Mouse (Mus musculus): ENCODE results near the gene Shq1. TPM values are rescaled to one million over a fixed set of nuclear protein-coding genes. Genes with fewer than 3 reads are reported as not detected.
A peak's percentile ranks its signal among the peaks of the same experiment; 100 is the strongest.

Gene Shq1
- polyA plus RNA-seq, 1 experiment from 2014 or later = 10.0 TPM

GRCm38 (mm10) chr6:100563552-100564341 lies 107.2 kb downstream of the Shq1 start:
- Histone ChIP-seq H3K4me3 (peak overlapping the region; percentile 54), H3K27ac (replicated peaks) (no peak overlapping the region), H3K36me3 (no peaks in the 10 kb centered on the region), H3K4me1 (peaks cover 23% of the 10 kb centered on the region), H3K27me3 (replicated peaks) (peaks cover 90% of the 10 kb centered on the region), H3K9ac (peak overlapping the region; percentile 75), H3K9me3 (no peaks in the 10 kb centered on the region), H3K4me2 (peak overlapping the region; percentile 90)
- ATAC-seq (ENCODE audit: extremely low read depth, insufficient number of reproducible peaks, low FRiP score, low TSS enrichment) = peak; percentile 9; the same call in 1 of the 2 replicates
- 5% methylated on average over 38 of the region's 38 CpGs for WGBS

- H3K27ac ChIP-seq (replicated peaks) = no peak overlapping the region
- H3K9ac ChIP-seq = peak overlapping the region; percentile 75
- H3K4me3 ChIP-seq = peak overlapping the region; percentile 54
- H3K4me2 ChIP-seq = peak overlapping the region; percentile 90
- ATAC-seq (ENCODE audit: extremely low read depth, insufficient number of reproducible peaks, low FRiP score, low TSS enrichment) = peak; percentile 55; the same call in 1 of the 2 replicates
- peaks cover 21% of the 10 kb centered on the region for H3K4me1 ChIP-seq
- peaks cover 93% of the 10 kb centered on the region for H3K27me3 ChIP-seq (replicated peaks)
- no peaks in the 10 kb centered on the region for H3K36me3 ChIP-seq
- under 1% methylated on average over 51 of the region's 51 CpGs for WGBS
- H3K9me3 ChIP-seq = no peaks in the 10 kb centered on the region
Measured at GRCm38 (mm10) chr6:100562719-100563551, 108.0 kb downstream of the Shq1 start.

DNA sequence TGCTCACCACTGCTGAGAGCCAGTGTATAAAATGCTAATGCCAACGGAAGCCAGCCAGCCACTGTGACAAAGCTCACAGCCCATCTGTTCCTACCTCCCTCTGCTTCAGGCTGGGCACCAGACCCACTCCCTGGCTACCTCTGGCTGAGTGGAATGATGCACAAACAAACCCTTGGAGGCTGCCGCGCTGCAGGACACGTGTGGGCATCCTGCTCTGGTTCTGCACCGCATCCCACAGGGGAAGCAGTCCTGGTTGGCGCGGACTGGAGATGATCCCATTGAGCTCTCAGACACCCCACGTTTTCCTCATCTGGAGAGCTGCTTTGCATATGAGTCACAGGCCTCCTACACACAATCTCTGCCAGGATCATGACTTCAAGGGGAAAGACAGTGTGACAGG lies 112.9 kb downstream of the Shq1 start:
- Histone ChIP-seq H3K9ac (no peak overlapping the region), H3K4me1 (peaks cover 7% of the 10 kb centered on the region), H3K27me3 (replicated peaks) (peaks cover 69% of the 10 kb centered on the region), H3K4me2 (no peak overlapping the region), H3K27ac (replicated peaks) (no peak overlapping the region), H3K9me3 (no peaks in the 10 kb centered on the region), H3K4me3 (no peak overlapping the region), H3K36me3 (no peaks in the 10 kb centered on the region)
- no peak for ATAC-seq (ENCODE audit: extremely low read depth, insufficient number of reproducible peaks, low FRiP score, low TSS enrichment)
- 58% methylated on average over 8 of the region's 8 CpGs for WGBS

GRCm38 (mm10) chr6:100542154-100542997 lies 128.6 kb downstream of the Shq1 start:
- Histone ChIP-seq H3K36me3 (no peaks in the 10 kb centered on the region), H3K4me3 (no peak overlapping the region), H3K4me1 (peaks cover 13% of the 10 kb centered on the region), H3K4me2 (no peak overlapping the region), H3K27me3 (replicated peaks) (peaks cover 13% of the 10 kb centered on the region), H3K9ac (no peak overlapping the region), H3K27ac (replicated peaks) (no peak overlapping the region), H3K9me3 (no peaks in the 10 kb centered on the region)
- no peak for ATAC-seq (ENCODE audit: extremely low read depth, insufficient number of reproducible peaks, low FRiP score, low TSS enrichment)
- 79% methylated on average over 15 of the region's 15 CpGs for WGBS

DNA sequence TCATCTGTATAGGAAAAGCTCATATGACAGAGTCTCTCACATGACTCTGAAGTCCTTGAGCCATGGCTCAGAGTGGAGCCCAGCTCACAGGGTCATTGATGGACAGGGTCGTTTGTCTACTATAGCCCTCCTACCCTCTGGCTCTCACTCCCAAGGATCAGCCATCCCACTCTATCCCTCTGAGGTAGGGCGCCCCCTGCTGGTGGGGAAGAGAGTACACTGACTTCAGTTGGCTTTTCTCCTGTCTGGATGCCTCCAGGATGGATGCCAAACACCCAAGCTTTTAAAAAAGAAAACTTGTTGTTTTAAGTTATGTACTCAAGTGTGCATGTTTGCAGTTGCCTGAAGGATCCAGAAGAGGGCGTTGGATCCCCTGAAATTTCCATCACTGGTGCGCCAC lies 131.3 kb downstream of the Shq1 start:
- Histone ChIP-seq H3K4me2 (no peak overlapping the region), H3K36me3 (no peaks in the 10 kb centered on the region), H3K27me3 (replicated peaks) (peaks cover 12% of the 10 kb centered on the region), H3K4me3 (no peak overlapping the region), H3K27ac (replicated peaks) (no peak overlapping the region), H3K9me3 (no peaks in the 10 kb centered on the region), H3K4me1 (peaks cover 19% of the 10 kb centered on the region), H3K9ac (no peak overlapping the region)
- WGBS = 36% methylated on average over 4 of the region's 4 CpGs
- ATAC-seq (ENCODE audit: extremely low read depth, insufficient number of reproducible peaks, low FRiP score, low TSS enrichment) = no peak

DNA sequence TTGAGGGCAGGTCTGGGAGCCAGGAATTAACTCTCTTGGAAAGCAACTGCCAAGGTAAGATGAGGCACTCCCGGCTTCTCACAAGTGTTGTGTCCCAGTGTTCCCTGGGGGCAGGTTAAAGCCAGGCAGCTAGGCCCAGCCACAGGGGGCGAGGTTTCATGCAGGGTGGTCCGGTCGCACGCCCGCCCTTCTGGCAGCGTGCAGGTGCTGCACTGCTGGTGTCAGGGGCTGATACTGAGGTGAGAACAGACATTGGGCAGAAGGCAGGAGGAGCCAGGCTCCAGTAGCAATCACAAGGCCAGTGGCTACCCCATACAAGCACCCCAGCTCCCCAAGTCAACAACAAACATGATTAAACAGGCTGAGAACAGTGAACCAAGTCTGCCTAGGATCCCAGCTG lies 132.4 kb downstream of the Shq1 start:
- Histone ChIP-seq H3K27ac (replicated peaks) (no peak overlapping the region), H3K4me3 (no peak overlapping the region), H3K27me3 (replicated peaks) (peaks cover 7% of the 10 kb centered on the region; the same call in 1 of the 2 replicates), H3K9ac (no peak overlapping the region), H3K4me1 (peaks cover 26% of the 10 kb centered on the region), H3K36me3 (no peaks in the 10 kb centered on the region), H3K9me3 (no peaks in the 10 kb centered on the region), H3K4me2 (no peak overlapping the region)
- no peak for ATAC-seq (ENCODE audit: extremely low read depth, insufficient number of reproducible peaks, low FRiP score, low TSS enrichment)
- 38% methylated on average over 7 of the region's 7 CpGs for WGBS

GRCm38 (mm10) chr6:100537987-100538386 lies 133.0 kb downstream of the Shq1 start:
- Histone ChIP-seq H3K27me3 (replicated peaks) (peaks cover 7% of the 10 kb centered on the region; the same call in 1 of the 2 replicates), H3K4me2 (no peak overlapping the region), H3K4me3 (no peak overlapping the region), H3K27ac (replicated peaks) (no peak overlapping the region), H3K9ac (no peak overlapping the region), H3K9me3 (no peaks in the 10 kb centered on the region), H3K4me1 (peaks cover 26% of the 10 kb centered on the region), H3K36me3 (no peaks in the 10 kb centered on the region)
- WGBS = 86% methylated on average over 6 of the region's 6 CpGs
- ATAC-seq (ENCODE audit: extremely low read depth, insufficient number of reproducible peaks, low FRiP score, low TSS enrichment) = no peak

DNA sequence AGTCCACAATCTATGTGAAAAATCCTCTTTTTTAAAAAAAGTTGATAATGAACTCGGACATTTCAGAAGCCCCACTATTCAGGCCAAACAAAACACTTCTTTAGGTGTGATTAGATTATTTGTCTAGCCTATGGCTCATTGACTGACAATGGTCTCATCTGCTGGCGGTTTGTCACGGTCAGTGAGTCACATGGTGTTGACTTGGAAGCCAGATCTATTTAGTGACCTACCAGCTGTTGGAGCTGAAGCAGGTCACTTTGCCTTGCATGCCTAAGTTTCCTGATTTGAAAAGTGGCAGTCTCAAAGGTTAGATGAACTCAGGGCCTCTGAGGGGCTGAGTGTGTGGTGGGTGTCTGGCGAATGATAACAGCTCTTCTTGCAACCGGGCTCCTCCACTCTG lies 133.9 kb downstream of the Shq1 start:
- Histone ChIP-seq H3K9me3 (no peaks in the 10 kb centered on the region), H3K9ac (no peak overlapping the region), H3K27ac (replicated peaks) (no peak overlapping the region), H3K4me1 (peaks cover 26% of the 10 kb centered on the region), H3K4me3 (no peak overlapping the region), H3K27me3 (replicated peaks) (peaks cover 11% of the 10 kb centered on the region), H3K4me2 (no peak overlapping the region), H3K36me3 (no peaks in the 10 kb centered on the region)
- WGBS = 49% methylated on average over 5 of the region's 5 CpGs
- ATAC-seq (ENCODE audit: extremely low read depth, insufficient number of reproducible peaks, low FRiP score, low TSS enrichment) = no peak

GRCm38 (mm10) chr6:100533364-100533763 lies 137.6 kb downstream of the Shq1 start:
- no peak overlapping the region for H3K27ac ChIP-seq (replicated peaks)
- H3K4me2 ChIP-seq = no peak overlapping the region
- H3K27me3 ChIP-seq (replicated peaks) = peaks cover 12% of the 10 kb centered on the region
- H3K9ac ChIP-seq = no peak overlapping the region
- 40% methylated on average over 7 of the region's 7 CpGs for WGBS
- no peaks in the 10 kb centered on the region for H3K36me3 ChIP-seq
- no peaks in the 10 kb centered on the region for H3K9me3 ChIP-seq
- no peak for ATAC-seq (ENCODE audit: extremely low read depth, insufficient number of reproducible peaks, low FRiP score, low TSS enrichment)
- H3K4me1 ChIP-seq = peaks cover 27% of the 10 kb centered on the region
- H3K4me3 ChIP-seq = no peak overlapping the region

DNA sequence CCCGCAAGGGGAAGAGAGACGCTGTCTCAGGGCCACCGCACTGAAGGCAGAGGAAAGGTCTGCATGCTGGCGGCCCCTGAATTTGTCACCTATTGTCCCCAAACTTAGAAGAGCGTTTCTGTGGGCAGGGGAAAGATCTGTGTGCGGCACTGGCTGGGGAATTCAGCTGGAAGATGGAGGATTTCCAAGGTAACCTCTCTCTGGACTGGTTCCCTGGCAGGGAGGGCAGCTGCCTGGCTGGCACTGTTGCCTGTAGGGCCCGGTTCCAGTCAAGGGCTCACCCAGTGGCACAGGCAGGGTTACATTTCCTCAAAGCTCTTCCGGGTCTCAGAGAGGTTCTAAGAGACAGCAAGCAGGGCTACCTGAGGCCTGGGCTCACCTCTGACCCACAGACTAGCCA lies 138.6 kb downstream of the Shq1 start:
- peaks cover 12% of the 10 kb centered on the region for H3K27me3 ChIP-seq (replicated peaks)
- no peak overlapping the region for H3K27ac ChIP-seq (replicated peaks)
- no peak overlapping the region for H3K4me2 ChIP-seq
- ATAC-seq (ENCODE audit: extremely low read depth, insufficient number of reproducible peaks, low FRiP score, low TSS enrichment) = no peak
- WGBS = 80% methylated on average over 8 of the region's 8 CpGs
- 0 out of 2 replicates have a peak, but pooled peaks cover 2% of the 10 kb centered on the region for H3K9me3 ChIP-seq
- peaks cover 22% of the 10 kb centered on the region for H3K4me1 ChIP-seq
- H3K4me3 ChIP-seq = no peak overlapping the region
- no peak overlapping the region for H3K9ac ChIP-seq
- H3K36me3 ChIP-seq = no peaks in the 10 kb centered on the region

GRCm38 (mm10) chr6:100529673-100530072 lies 141.3 kb downstream of the Shq1 start:
- Histone ChIP-seq H3K9ac (no peak overlapping the region), H3K27ac (replicated peaks) (no peak overlapping the region), H3K27me3 (replicated peaks) (peaks cover 24% of the 10 kb centered on the region), H3K4me3 (no peak overlapping the region), H3K36me3 (no peaks in the 10 kb centered on the region), H3K9me3 (0 out of 2 replicates have a peak, but pooled peaks cover 2% of the 10 kb centered on the region), H3K4me1 (peaks cover 32% of the 10 kb centered on the region), H3K4me2 (no peak overlapping the region)
- no peak for ATAC-seq (ENCODE audit: extremely low read depth, insufficient number of reproducible peaks, low FRiP score, low TSS enrichment)
- 59% methylated on average over 3 of the region's 3 CpGs for WGBS
